Mouse (Mus musculus) liver, postnatal 0 days (tissue): ENCODE data around the gene Ccdc175. TPM values are rescaled to one million over a fixed set of nuclear protein-coding genes. Genes with fewer than 3 reads are reported as not detected.

ENCODE experiments used
- ATAC-seq: fragments of 200-750 bp; cut with Nextera tagmentation; 2 replicates; pipeline ENCODE4 v1.8.0; 2017; ENCODE audit warnings: mild to moderate bottlenecking, moderate library complexity
- DNase-seq: peaks from one replicate; pipeline ENCODE4 v3.0.0-alpha.2; 2016
- H3K27ac ChIP-seq: fragments of 300-500 bp; sonication (generic); 2 replicates; pipeline ENCODE4 v1.5.1; 2014; ENCODE audit warnings: antibody characterized with exemption, moderate library complexity, mild to moderate bottlenecking, low read depth
- H3K27me3 ChIP-seq: fragments of 300-500 bp; sonication (generic); 2 replicates; pipeline ENCODE4 v1.6.1; 2014; ENCODE audit warnings: low read length, control low read depth, mixed read lengths; ENCODE audit not compliant: insufficient read depth
- H3K36me3 ChIP-seq: fragments of 300-500 bp; sonication (generic); replicated peaks from 2 replicates; pipeline ENCODE4 v1.6.1; 2014; ENCODE audit warnings: mild to moderate bottlenecking, control low read depth, low read length, moderate library complexity, mixed read lengths; ENCODE audit not compliant: insufficient read depth
- H3K4me1 ChIP-seq: fragments of 300-500 bp; sonication (generic); 2 replicates; pipeline ENCODE4 v1.6.1; 2014; ENCODE audit warnings: antibody characterized with exemption, mild to moderate bottlenecking, control low read depth; ENCODE audit not compliant: insufficient read depth
- H3K4me2 ChIP-seq: fragments of 300-500 bp; sonication (generic); 2 replicates; pipeline ENCODE4 v1.6.1; 2014; ENCODE audit warnings: low read depth, mild to moderate bottlenecking, low read length, moderate library complexity, mixed read lengths
- H3K4me3 ChIP-seq: fragments of 300-500 bp; sonication (generic); 2 replicates; pipeline ENCODE4 v1.5.1; 2014; ENCODE audit warnings: low read depth, low read length
- H3K9ac ChIP-seq: fragments of 300-500 bp; sonication (generic); replicated peaks from 2 replicates; pipeline ENCODE4 v1.6.1; 2014; ENCODE audit warnings: mild to moderate bottlenecking, moderate library complexity
- H3K9me3 ChIP-seq: fragments of 300-500 bp; sonication (generic); 2 replicates; pipeline ENCODE4 v1.6.1; 2016; ENCODE audit warnings: mild to moderate bottlenecking, control low read depth, low read length, mixed read lengths
- CTCF ChIP-seq: sonication (generic); IDR thresholded peaks from 2 replicates; pipeline ENCODE4 v1.5.1; 2016; ENCODE audit warnings: antibody characterized with exemption, low read depth
- EP300 ChIP-seq: IDR thresholded peaks from 2 replicates; pipeline ENCODE4 v1.6.1; 2016; ENCODE audit warnings: antibody characterized with exemption, low read depth, mild to moderate bottlenecking
- WGBS: fragments of 180-500 bp; shearing (Covaris S2); extraction: QIAGEN DNeasy Blood & Tissue Kit; methylation state at CpG from one replicate; pipeline ENCODE4 v1.1.7; 2014; ENCODE audit not compliant: insufficient replicate concordance; 5-methylcytosine and 5-hydroxymethylcytosine counted together
- polyA plus RNA-seq: library from polyadenylated mRNA; unstranded; fragments of >200 nt; fragmentation: Nextera tagmentation; extraction: Ambion mirVana; gene quantifications from 2 replicates; pipeline ENCODE4 v1.2.1, GENCODE M21; 2015

The Ccdc175 gene
- polyA plus RNA-seq, 1 experiment from 2014 or later = not detected

GRCm38 (mm10) chr12:72225371-72225770 lies 40.5 kb upstream of the Ccdc175 start:
- no peak overlapping the region for H3K27ac ChIP-seq
- TF ChIP-seq CTCF = no peak
- no peak for TF ChIP-seq EP300
- H3K9me3 ChIP-seq = no peaks in the 10 kb centered on the region
- ATAC-seq (no peak), DNase-seq (no peak)
- 80% methylated on average over 3 of the region's 3 CpGs for WGBS
- H3K27me3 ChIP-seq = no peaks in the 10 kb centered on the region
- H3K4me1 ChIP-seq = no peaks in the 10 kb centered on the region
- no peak overlapping the region for H3K9ac ChIP-seq
- no peaks in the 10 kb centered on the region for H3K36me3 ChIP-seq
- no peak overlapping the region for H3K4me3 ChIP-seq
- no peak overlapping the region for H3K4me2 ChIP-seq

GRCm38 (mm10) chr12:72223557-72224102 lies 38.8 kb upstream of the Ccdc175 start:
- no peaks in the 10 kb centered on the region for H3K4me1 ChIP-seq
- WGBS = 87% methylated on average over 16 of the region's 16 CpGs
- no peaks in the 10 kb centered on the region for H3K36me3 ChIP-seq
- no peaks in the 10 kb centered on the region for H3K27me3 ChIP-seq
- no peak overlapping the region for H3K27ac ChIP-seq
- no peaks in the 10 kb centered on the region for H3K9me3 ChIP-seq
- H3K4me3 ChIP-seq = no peak overlapping the region
- DNase-seq (no peak), ATAC-seq (no peak)
- H3K9ac ChIP-seq = no peak overlapping the region
- H3K4me2 ChIP-seq = no peak overlapping the region
- TF ChIP-seq CTCF = no peak
- no peak for TF ChIP-seq EP300

- Histone ChIP-seq H3K4me3 (no peak overlapping the region), H3K27ac (no peak overlapping the region), H3K9me3 (no peaks in the 10 kb centered on the region), H3K36me3 (no peaks in the 10 kb centered on the region), H3K4me1 (no peaks in the 10 kb centered on the region), H3K4me2 (no peak overlapping the region), H3K27me3 (no peaks in the 10 kb centered on the region), H3K9ac (no peak overlapping the region)
- TF ChIP-seq CTCF (no peak), EP300 (no peak)
- no peak for DNase-seq
- 40% methylated on average over 5 of the region's 5 CpGs for WGBS
- ATAC-seq = no peak
Measured at GRCm38 (mm10) chr12:72213554-72213953, 28.7 kb upstream of the Ccdc175 start.

- no peak overlapping the region for H3K27ac ChIP-seq
- TF ChIP-seq EP300 (no peak), CTCF (no peak)
- H3K4me2 ChIP-seq = no peak overlapping the region
- H3K4me1 ChIP-seq = no peaks in the 10 kb centered on the region
- DNase-seq (no peak), ATAC-seq (no peak)
- no peaks in the 10 kb centered on the region for H3K27me3 ChIP-seq
- H3K9me3 ChIP-seq = no peaks in the 10 kb centered on the region
- H3K36me3 ChIP-seq = no peaks in the 10 kb centered on the region
- H3K4me3 ChIP-seq = no peak overlapping the region
- H3K9ac ChIP-seq = no peak overlapping the region
- whole genome bisulfite sequencing = 78% methylated on average over 3 of the region's 3 CpGs
Measured at GRCm38 (mm10) chr12:72200828-72201227, 16.0 kb upstream of the Ccdc175 start.

- Histone ChIP-seq H3K27me3 (no peaks in the 10 kb centered on the region), H3K9me3 (no peaks in the 10 kb centered on the region), H3K4me2 (no peak overlapping the region), H3K4me3 (no peak overlapping the region), H3K36me3 (no peaks in the 10 kb centered on the region), H3K4me1 (no peaks in the 10 kb centered on the region), H3K9ac (no peak overlapping the region), H3K27ac (no peak overlapping the region)
- 60% methylated on average over 18 of the region's 18 CpGs for WGBS
- DNase-seq (peak; percentile 15), ATAC-seq (no peak)
- TF ChIP-seq CTCF (no peak), EP300 (no peak)
Measured at GRCm38 (mm10) chr12:72197925-72198486, 13.2 kb upstream of the Ccdc175 start.

- ATAC-seq (no peak), DNase-seq (no peak)
- Histone ChIP-seq H3K4me1 (no peaks in the 10 kb centered on the region), H3K4me3 (no peak overlapping the region), H3K4me2 (no peak overlapping the region), H3K9me3 (no peaks in the 10 kb centered on the region), H3K36me3 (no peaks in the 10 kb centered on the region), H3K27me3 (no peaks in the 10 kb centered on the region), H3K9ac (no peak overlapping the region), H3K27ac (no peak overlapping the region)
- TF ChIP-seq CTCF (no peak), EP300 (no peak)
- 59% methylated on average over 7 of the region's 7 CpGs for WGBS
Measured at GRCm38 (mm10) chr12:72197434-72197833, 12.6 kb upstream of the Ccdc175 start.
